Mouse (Mus musculus) midbrain, embryonic 12.5 days (tissue): ENCODE measurements around the gene B4galt7. TPM values are rescaled to one million over a fixed set of nuclear protein-coding genes. Genes with fewer than 3 reads are reported as not detected.
"Not testable (repeated sequence)": the region's sequence is repeated elsewhere in the genome, so short reads cannot be mapped to it uniquely, and the experiment has no call there.

Experiments
- ATAC-seq: fragments of 200-750 bp; cut with Nextera tagmentation; 2 replicates; pipeline ENCODE4 v1.8.0; 2017; ENCODE audit warnings: low read depth, moderate TSS enrichment, moderate library complexity; ENCODE audit not compliant: low FRiP score
- H3K27ac ChIP-seq: fragments of 300-500 bp; sonication (generic); replicated peaks from 2 replicates; pipeline ENCODE4 v1.5.1; 2016; ENCODE audit warnings: mild to moderate bottlenecking
- H3K27me3 ChIP-seq: fragments of 300-500 bp; sonication (generic); 2 replicates; pipeline ENCODE4 v1.6.1; 2016; ENCODE audit warnings: mild to moderate bottlenecking
- H3K36me3 ChIP-seq: fragments of 300-500 bp; sonication (generic); 2 replicates; pipeline ENCODE4 v1.6.1; 2016
- H3K4me1 ChIP-seq: fragments of 300-500 bp; sonication (generic); 2 replicates; pipeline ENCODE4 v1.6.1; 2016
- H3K4me2 ChIP-seq: fragments of 300-500 bp; sonication (generic); replicated peaks from 2 replicates; pipeline ENCODE4 v1.6.1; 2016; ENCODE audit warnings: mild to moderate bottlenecking, moderate library complexity
- H3K4me3 ChIP-seq: fragments of 300-500 bp; sonication (generic); 2 replicates; pipeline ENCODE4 v1.5.1; 2016; ENCODE audit warnings: mild to moderate bottlenecking
- H3K9ac ChIP-seq: fragments of 300-500 bp; sonication (generic); replicated peaks from 2 replicates; pipeline ENCODE4 v1.6.1; 2016; ENCODE audit warnings: mild to moderate bottlenecking, moderate library complexity
- H3K9me3 ChIP-seq: fragments of 300-500 bp; sonication (generic); 2 replicates; pipeline ENCODE4 v1.6.1; 2016; ENCODE audit warnings: mild to moderate bottlenecking
- WGBS: fragments of 180-500 bp; shearing (Covaris S2); methylation state at CpG from one replicate; pipeline ENCODE4 v1.1.7; 2016; 5-methylcytosine and 5-hydroxymethylcytosine counted together
- polyA plus RNA-seq: library from polyadenylated mRNA; unstranded; fragments of >200 nt; fragmentation: Nextera tagmentation; extraction: Ambion mirVana; gene quantifications from 2 replicates; pipeline ENCODE4 v1.2.1, GENCODE M21; 2016

Gene B4galt7
- polyA plus RNA-seq, 1 experiment from 2014 or later: 41.9 TPM

DNA sequence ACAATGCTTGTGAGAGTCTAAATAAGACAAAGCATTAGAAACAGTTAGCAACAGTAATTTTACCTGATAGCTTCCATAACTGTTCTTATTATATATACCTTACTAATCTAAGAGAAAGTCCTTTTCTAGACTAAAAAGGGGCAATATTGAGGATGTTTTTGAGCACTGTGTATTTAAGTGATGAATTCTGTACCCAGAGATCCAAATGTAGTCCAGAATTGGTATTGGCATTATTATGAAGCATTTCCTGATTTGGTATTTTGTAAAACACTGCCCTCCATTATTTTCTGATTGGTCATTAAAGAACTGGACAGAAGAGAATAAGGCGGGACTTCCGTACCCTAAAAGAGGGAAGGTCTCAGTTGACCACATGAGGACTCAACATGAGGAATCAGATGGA, 26.3 kb upstream of the B4galt7 start, which contains the start of gene Tmed9:
Gene Tmed9 (plus strand): TSS at position 301 of the 400 bp plus-strand sequence.
- Histone ChIP-seq H3K27me3 (no peaks in the 10 kb centered on the region), H3K4me2 (no peak within 1 kb of the TSS), H3K27ac (no peak within 1 kb of the TSS), H3K4me3 (no peak within 1 kb of the TSS), H3K4me1 (peaks cover 18% of the 10 kb centered on the region), H3K36me3 (peaks cover 3% of the 10 kb centered on the region; the same call in 1 of the 2 replicates), H3K9me3 (no peaks in the 10 kb centered on the region), H3K9ac (no peak within 1 kb of the TSS)
- no peak for ATAC-seq
- 99% methylated on average over 2 of the region's 2 CpGs for WGBS

- Histone ChIP-seq H3K36me3 (no peaks in the 10 kb centered on the region), H3K4me3 (no peak overlapping the region), H3K27me3 (no peaks in the 10 kb centered on the region), H3K27ac (no peak overlapping the region), H3K9me3 (no peaks in the 10 kb centered on the region), H3K4me2 (no peak overlapping the region), H3K4me1 (peaks cover 13% of the 10 kb centered on the region), H3K9ac (no peak overlapping the region)
- 85% methylated on average over 5 of the region's 5 CpGs for WGBS
- ATAC-seq: no peak
Observed at GRCm38 (mm10) chr13:55574321-55574720, 25.4 kb upstream of the B4galt7 start.

DNA sequence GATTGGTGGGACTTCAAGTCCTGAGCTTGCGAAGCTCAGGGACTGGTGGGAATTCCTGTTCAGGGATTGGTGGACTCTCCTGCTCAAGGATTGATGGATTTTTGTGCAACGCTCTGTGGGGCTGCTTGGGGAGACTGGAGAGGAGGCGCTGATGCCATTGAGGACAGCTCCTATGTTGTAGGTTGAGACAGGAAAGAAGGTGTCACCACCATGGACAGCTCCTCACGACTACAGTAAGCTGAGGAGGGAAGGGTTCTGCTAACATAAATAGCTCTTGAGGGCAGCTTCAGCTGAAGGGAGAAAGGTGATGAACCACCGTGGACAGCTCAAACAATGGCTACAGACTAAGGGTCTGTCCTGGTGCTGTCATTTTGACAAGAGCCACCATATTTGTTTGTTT, 23.8 kb upstream of the B4galt7 start:
- H3K9me3 ChIP-seq: no peaks in the 10 kb centered on the region
- H3K27me3 ChIP-seq: no peaks in the 10 kb centered on the region
- ATAC-seq: no peak
- H3K27ac ChIP-seq: no peak overlapping the region
- no peak overlapping the region for H3K4me3 ChIP-seq
- 67% methylated on average over 5 of the region's 5 CpGs for WGBS
- no peak overlapping the region for H3K4me2 ChIP-seq
- no peaks in the 10 kb centered on the region for H3K36me3 ChIP-seq
- H3K9ac ChIP-seq: no peak overlapping the region
- H3K4me1 ChIP-seq: peaks cover 6% of the 10 kb centered on the region

DNA sequence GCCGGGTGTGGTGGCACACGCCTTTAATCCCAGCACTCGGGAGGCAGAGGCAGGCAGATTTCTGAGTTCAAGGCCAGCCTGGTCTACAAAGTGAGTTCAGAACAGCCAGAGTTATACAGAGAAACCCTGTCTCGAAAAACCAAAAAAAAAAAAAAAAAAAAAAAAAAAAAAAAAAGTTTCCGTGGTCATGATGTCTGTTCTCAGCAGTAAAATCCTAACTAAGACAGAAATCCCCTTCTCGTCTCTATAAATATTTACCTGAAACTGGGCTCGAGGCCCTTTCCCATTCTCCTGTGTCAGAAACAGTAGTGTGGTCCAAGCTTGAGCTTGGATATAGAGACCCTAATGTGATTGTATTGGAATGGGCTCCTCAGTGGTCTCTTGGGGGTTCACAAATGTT, 22.8 kb upstream of the B4galt7 start:
- H3K36me3 ChIP-seq, ATAC-seq, H3K4me1 ChIP-seq, H3K9me3 ChIP-seq, H3K27me3 ChIP-seq, H3K4me3 ChIP-seq, H3K4me2 ChIP-seq, H3K9ac ChIP-seq, H3K27ac ChIP-seq: not testable (repeated sequence)
- WGBS: 89% methylated on average over 7 of the region's 7 CpGs

- H3K9ac ChIP-seq: no peak overlapping the region
- ATAC-seq: no peak
- 83% methylated on average over 4 of the region's 4 CpGs for WGBS
Observed at GRCm38 (mm10) chr13:55578086-55578485, 21.6 kb upstream of the B4galt7 start.

DNA sequence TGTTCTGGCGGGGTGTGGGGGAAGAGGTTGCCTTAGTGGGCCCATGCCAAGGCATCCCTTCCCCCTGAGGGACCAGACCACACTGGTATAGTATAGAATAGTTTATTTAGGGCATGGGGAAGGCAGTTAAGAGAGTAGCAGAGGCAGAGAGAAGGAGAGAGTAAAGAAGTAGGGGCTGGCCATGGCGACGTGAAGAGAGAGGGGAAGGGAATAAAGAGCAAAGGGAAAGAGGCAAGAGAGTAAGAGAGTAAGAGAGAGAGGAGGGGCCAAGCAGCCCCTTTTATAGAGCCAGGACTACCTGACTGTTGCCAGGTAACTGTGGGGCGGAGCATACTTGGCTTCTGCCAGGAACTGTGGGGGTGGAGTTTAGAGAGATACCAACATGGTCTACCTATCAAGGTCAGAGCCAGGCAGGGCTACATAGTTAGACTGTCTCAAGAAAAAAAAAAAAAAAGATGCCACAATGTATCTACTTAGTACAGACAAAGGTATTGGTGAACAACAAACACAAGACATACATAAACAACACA, 7.7 kb upstream of the B4galt7 start:
- Histone ChIP-seq H3K27ac (no peak overlapping the region), H3K9ac (no peak overlapping the region), H3K9me3 (no peaks in the 10 kb centered on the region), H3K36me3 (peaks cover 27% of the 10 kb centered on the region), H3K27me3 (peaks cover 10% of the 10 kb centered on the region; the same call in 1 of the 2 replicates), H3K4me1 (peaks cover 12% of the 10 kb centered on the region), H3K4me2 (no peak overlapping the region), H3K4me3 (no peak overlapping the region)
- WGBS: 81% methylated on average over 4 of the region's 4 CpGs
- peak; percentile 17; the same call in 1 of the 2 replicates for ATAC-seq

More at GRCm38 (mm10) chr13:55578086-55578485, 21.6 kb upstream of the B4galt7 start:
- no peaks in the 10 kb centered on the region for H3K9me3 ChIP-seq
- H3K27ac ChIP-seq: no peak overlapping the region
- H3K4me2 ChIP-seq: no peak overlapping the region
- H3K27me3 ChIP-seq: no peaks in the 10 kb centered on the region
- no peaks in the 10 kb centered on the region for H3K4me1 ChIP-seq
- H3K4me3 ChIP-seq: no peak overlapping the region
- no peaks in the 10 kb centered on the region for H3K36me3 ChIP-seq

- H3K4me3 ChIP-seq: peak overlapping the region; percentile 63
- WGBS: 5% methylated on average over 29 of the region's 29 CpGs
Observed at GRCm38 (mm10) chr13:55592512-55593253, 7.0 kb upstream of the B4galt7 start.

GRCm38 (mm10) chr13:55593254-55593747, 6.4 kb upstream of the B4galt7 start:
- H3K4me2 ChIP-seq: peak overlapping the region; percentile 71
- peak; percentile 62 for ATAC-seq
- H3K4me3 ChIP-seq: peak overlapping the region; percentile 63
- WGBS: 1% methylated on average over 31 of the region's 31 CpGs
- peaks cover 39% of the 10 kb centered on the region for H3K36me3 ChIP-seq
- peaks cover 12% of the 10 kb centered on the region for H3K4me1 ChIP-seq
- H3K27me3 ChIP-seq: peaks cover 10% of the 10 kb centered on the region; the same call in 1 of the 2 replicates
- peak overlapping the region; percentile 70 for H3K9ac ChIP-seq
- no peaks in the 10 kb centered on the region for H3K9me3 ChIP-seq
- peak overlapping the region; percentile 63 for H3K27ac ChIP-seq

More at GRCm38 (mm10) chr13:55592512-55593253, 7.0 kb upstream of the B4galt7 start:
- Histone ChIP-seq H3K27me3 (peaks cover 10% of the 10 kb centered on the region; the same call in 1 of the 2 replicates), H3K4me1 (peaks cover 12% of the 10 kb centered on the region), H3K36me3 (peaks cover 33% of the 10 kb centered on the region), H3K9ac (peak overlapping the region; percentile 70), H3K9me3 (no peaks in the 10 kb centered on the region), H3K4me2 (peak overlapping the region; percentile 71), H3K27ac (peak overlapping the region; percentile 63)
- ATAC-seq: peak; percentile 98

DNA sequence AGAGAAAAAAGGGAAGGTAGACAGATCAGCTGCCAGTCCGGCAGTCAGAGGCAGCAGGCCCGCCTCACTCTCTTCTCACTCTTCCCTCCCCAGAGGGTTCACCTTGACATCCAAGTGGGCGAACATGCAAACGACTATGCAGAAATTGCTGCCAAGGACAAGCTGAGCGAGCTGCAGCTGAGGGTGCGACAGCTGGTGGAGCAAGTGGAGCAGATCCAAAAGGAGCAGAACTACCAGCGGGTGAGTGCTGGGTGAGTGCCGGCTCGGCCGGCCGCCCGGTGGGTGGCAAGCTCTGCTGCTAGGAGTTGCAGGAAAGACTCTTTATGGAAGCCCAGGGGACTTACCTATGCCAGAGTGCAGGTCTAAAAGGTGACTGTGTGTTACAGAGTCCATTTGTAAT, 4.3 kb upstream of the B4galt7 start:
- no peak overlapping the region for H3K9ac ChIP-seq

DNA sequence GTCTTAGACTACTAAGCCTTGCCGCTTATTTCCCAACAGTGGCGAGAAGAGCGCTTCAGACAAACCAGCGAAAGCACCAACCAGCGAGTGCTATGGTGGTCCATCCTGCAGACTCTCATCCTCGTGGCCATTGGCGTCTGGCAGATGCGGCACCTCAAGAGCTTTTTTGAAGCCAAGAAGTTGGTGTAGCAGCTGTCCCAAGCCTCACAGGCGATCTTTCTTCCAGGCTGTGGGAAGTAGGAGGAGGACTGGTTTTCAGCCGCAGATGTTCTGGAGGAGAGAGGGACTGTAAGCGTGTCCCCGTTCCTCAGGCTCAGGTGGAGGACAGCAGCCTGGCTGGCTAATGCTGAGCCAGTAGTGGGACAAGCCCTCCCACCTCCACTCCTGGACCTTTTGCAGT, 2.9 kb upstream of the B4galt7 start:
- Histone ChIP-seq H3K27ac (no peak overlapping the region), H3K4me3 (no peak overlapping the region), H3K27me3 (no peaks in the 10 kb centered on the region), H3K9me3 (no peaks in the 10 kb centered on the region), H3K36me3 (peaks cover 41% of the 10 kb centered on the region), H3K4me1 (peaks cover 26% of the 10 kb centered on the region), H3K4me2 (no peak overlapping the region), H3K9ac (no peak overlapping the region)
- WGBS: 95% methylated on average over 12 of the region's 12 CpGs
- ATAC-seq: no peak

More for the DNA sequence above, 4.3 kb upstream of the B4galt7 start:
- Histone ChIP-seq H3K27me3 (peaks cover 6% of the 10 kb centered on the region; the same call in 1 of the 2 replicates), H3K4me1 (peaks cover 18% of the 10 kb centered on the region), H3K9me3 (no peaks in the 10 kb centered on the region), H3K27ac (no peak overlapping the region), H3K36me3 (peaks cover 41% of the 10 kb centered on the region), H3K4me3 (no peak overlapping the region), H3K4me2 (no peak overlapping the region)
- no peak for ATAC-seq
- WGBS: 93% methylated on average over 12 of the region's 12 CpGs

DNA sequence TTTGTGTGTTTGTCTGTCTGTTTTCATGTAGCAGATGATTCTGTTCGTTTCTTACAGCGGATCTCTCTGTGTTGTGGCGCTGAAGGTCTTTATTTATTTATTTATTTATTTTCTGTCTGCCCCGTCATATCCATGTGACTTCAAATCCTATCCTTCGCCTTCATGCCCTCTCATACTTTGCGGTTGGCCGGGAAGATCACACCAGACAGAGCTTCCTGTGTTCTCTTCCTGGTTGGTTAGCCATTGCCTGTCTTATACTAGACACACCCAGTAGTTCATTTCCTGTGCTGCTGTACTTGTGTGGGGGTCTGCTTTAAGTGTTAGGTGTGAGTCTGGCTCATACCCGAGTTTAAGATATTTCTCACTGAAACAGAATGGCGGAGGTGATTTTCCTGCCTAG, 961 bp downstream of the B4galt7 start:
- peak overlapping the region; percentile 86 for H3K4me3 ChIP-seq
- peaks cover 14% of the 10 kb centered on the region for H3K4me1 ChIP-seq
- H3K27ac ChIP-seq: peak overlapping the region; percentile 64
- H3K27me3 ChIP-seq: no peaks in the 10 kb centered on the region
- WGBS: 29% methylated on average over 9 of the region's 9 CpGs
- peak overlapping the region; percentile 86 for H3K9ac ChIP-seq
- H3K4me2 ChIP-seq: peak overlapping the region; percentile 67
- no peaks in the 10 kb centered on the region for H3K9me3 ChIP-seq
- ATAC-seq: peak; percentile 41; the same call in 1 of the 2 replicates
- H3K36me3 ChIP-seq: peaks cover 45% of the 10 kb centered on the region

GRCm38 (mm10) chr13:55601611-55602010, 1.9 kb downstream of the B4galt7 start:
- Histone ChIP-seq H3K27me3 (no peaks in the 10 kb centered on the region), H3K27ac (no peak overlapping the region), H3K4me2 (no peak overlapping the region), H3K9ac (no peak overlapping the region), H3K9me3 (no peaks in the 10 kb centered on the region), H3K4me3 (no peak overlapping the region), H3K4me1 (peaks cover 14% of the 10 kb centered on the region), H3K36me3 (peaks cover 41% of the 10 kb centered on the region)
- WGBS: 7% methylated on average over 3 of the region's 3 CpGs
- no peak for ATAC-seq
